14 mouse cellular contexts compared by ENCODE assay signal in the genomic region with DNA sequence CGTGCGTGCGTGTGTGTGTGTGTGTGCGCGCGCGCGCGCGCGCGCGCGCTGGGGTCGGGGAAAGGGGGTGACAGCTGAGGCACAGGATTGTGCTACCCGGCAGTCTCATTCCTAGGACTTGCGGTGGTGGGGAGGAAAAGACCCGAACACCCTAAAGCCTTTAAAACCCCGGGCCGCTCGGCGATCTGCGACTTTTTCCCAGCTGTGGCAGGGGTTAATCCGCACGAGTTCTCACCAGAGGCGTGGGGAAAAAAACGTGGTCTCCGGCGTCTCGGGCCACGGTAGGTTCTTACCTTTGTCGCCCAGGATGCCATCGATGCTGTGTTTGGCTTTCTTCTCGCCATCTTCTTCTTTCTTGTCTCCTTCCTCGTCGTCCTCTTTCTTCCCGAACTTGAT. TPM values are rescaled to one million over a fixed set of nuclear protein-coding genes. Genes with fewer than 3 reads are reported as not detected.
DNase-seq lines count a peak whose midpoint lies in the region; ATAC-seq and TF ChIP-seq lines count a peak whose summit lies in the region.
"Had no signal": no experiment of that assay in that cellular context is flagged by ENCODE, and none has a peak within 500 bp of the region (broad histone marks: within the 10 kb centered on the region; RNA-seq: fewer than 3 reads in every experiment).

No protein-coding gene starts in this region.

- H3K36me3 ChIP-seq in forebrain, postnatal 0 days (ENCODE audit: insufficient read depth) = no peaks in the 10 kb centered on the region
- H3K36me3 ChIP-seq in midbrain, embryonic 12.5 days = 0 out of 2 replicates have a peak, but pooled peaks cover 6% of the 10 kb centered on the region

- H3K4me2 ChIP-seq in forebrain, postnatal 0 days (ENCODE audit: low read depth) = peak overlapping the region; percentile 26
- peak overlapping the region; percentile 61 for H3K4me2 ChIP-seq in midbrain, embryonic 12.5 days (replicated peaks)

- TF ChIP-seq CTCF in gastrocnemius, adult 2 months (IDR thresholded peaks at IDR 0.05) = no peak
- no peak for TF ChIP-seq CTCF in forebrain, postnatal 0 days (IDR thresholded peaks at IDR 0.05; ENCODE audit: low read depth)

- intact Hi-C loops in gastrocnemius, adult 2 months (cut with DNase I) = no loop called here
- intact Hi-C loops in gastrocnemius, postnatal 36 days (cut with DNase I) = no loop called here
- intact Hi-C loops in left cerebral cortex, postnatal 10 days (cut with DNase I) = no loop called here

- no peaks in the 10 kb centered on the region for H3K9me3 ChIP-seq in forebrain, postnatal 0 days (ENCODE audit: low read length)
- no peaks in the 10 kb centered on the region for H3K9me3 ChIP-seq in midbrain, embryonic 12.5 days

- H3K27me3 ChIP-seq in forebrain, postnatal 0 days (ENCODE audit: insufficient read depth, low read length) = peaks cover 79% of the 10 kb centered on the region
- H3K27me3 ChIP-seq in midbrain, embryonic 12.5 days = peaks cover 94% of the 10 kb centered on the region

- no peak overlapping the region for H3K9ac ChIP-seq in forebrain, postnatal 0 days
- H3K9ac ChIP-seq in midbrain, embryonic 12.5 days (replicated peaks) = peak overlapping the region; percentile 84

- WGBS in forebrain, postnatal 0 days = 3% methylated on average over 30 of the region's 37 CpGs
- 1% methylated on average over 31 of the region's 37 CpGs for WGBS in midbrain, embryonic 12.5 days

- no peak for ATAC-seq in forebrain, postnatal 0 days
- ATAC-seq in midbrain, embryonic 12.5 days (ENCODE audit: low FRiP score, low read depth) = no peak

- DNase-seq in gastrocnemius, adult 2 months = no peak
- no peak for DNase-seq in gastrocnemius, postnatal 36 days
- DNase-seq in ES-CJ7 (ENCODE audit: low read depth, low spot score) = peak; percentile 29
- no peak for DNase-seq in forebrain, postnatal 0 days
- no peak for DNase-seq in left cerebral cortex, postnatal 10 days (ENCODE audit: extremely low spot score in 1 of 2, low spot score in 2 of 2)
- DNase-seq in adrenal gland, postnatal 14 days = no peak
- DNase-seq in ovary, postnatal 14 days (ENCODE audit: low spot score) = no peak
- DNase-seq: adrenal gland, postnatal 25 days; cerebellum, postnatal 25 days; heart, postnatal 10 days; kidney, postnatal 25 days had no signal

- H3K4me1 ChIP-seq in forebrain, postnatal 0 days (ENCODE audit: insufficient read depth) = no peaks in the 10 kb centered on the region
- peaks cover 67% of the 10 kb centered on the region for H3K4me1 ChIP-seq in midbrain, embryonic 12.5 days

- peak overlapping the region; percentile 43; the same call in 1 of the 2 replicates for H3K27ac ChIP-seq in gastrocnemius, adult 2 months
- H3K27ac ChIP-seq in forebrain, postnatal 0 days (ENCODE audit: low read depth, low read length) = no peak overlapping the region
- H3K27ac ChIP-seq in midbrain, embryonic 12.5 days (replicated peaks) = no peak overlapping the region

- H3K4me3 ChIP-seq in gastrocnemius, adult 2 months = peak overlapping the region; percentile 77
- H3K4me3 ChIP-seq in forebrain, postnatal 0 days (ENCODE audit: low read depth, low read length) = peak overlapping the region; percentile 14; the same call in 1 of the 2 replicates
- H3K4me3 ChIP-seq in midbrain, embryonic 12.5 days = peak overlapping the region; percentile 54

RNA-seq across cellular contexts. Expression of a gene that starts 5.0 kb away (rescaled TPM):
- total RNA-seq in gastrocnemius, adult 2 months (2021) = 1 to 10 TPM; 1.8 to 1.9 TPM
- total RNA-seq in gastrocnemius, postnatal 36 days (2021) = 1 to 10 TPM; 1.7 to 3.1 TPM
- total RNA-seq in forebrain, postnatal 0 days (2014; rRNA removed) = 0.05 and 0.31 TPM in 2 replicates
- not detected in 2 replicates for polyA plus RNA-seq in forebrain, postnatal 0 days (2015; fragmentation: Nextera tagmentation; extraction: Ambion mirVana)
- polyA plus RNA-seq in midbrain, embryonic 12.5 days (2016; fragmentation: Nextera tagmentation; extraction: Ambion mirVana) = 4.4 and 5.7 TPM in 2 replicates
- total RNA-seq in left cerebral cortex, postnatal 10 days (2021) = not detected
- not detected in 2 replicates for total RNA-seq in adrenal gland, postnatal 14 days (2021)
- total RNA-seq: adrenal gland, postnatal 25 days; heart, postnatal 10 days; left cerebral cortex, postnatal 14 days had no signal
- polyA plus RNA-seq: small intestine, adult 2 months had no signal

Comparison
In these comparisons a context has a peak if more than half of its experiments do, and no peak if none do; other contexts are left out.
1. H3K4me3 ChIP-seq: peak in every context shown above with its lines; median percentile 77 in gastrocnemius, adult 2 months; 54 in midbrain, embryonic 12.5 days; 14 in forebrain, postnatal 0 days.